9 mouse cellular contexts compared by ENCODE assay signal in genomic region chr4:119223696-119224095, GRCm38 (mm10). TPM values are rescaled to one million over a fixed set of nuclear protein-coding genes. Genes with fewer than 3 reads are reported as not detected.
DNase-seq lines count a peak whose midpoint lies in the region; ATAC-seq and TF ChIP-seq lines count a peak whose summit lies in the region.
"Had no signal": no experiment of that assay in that cellular context is flagged by ENCODE, and none has a peak within 500 bp of the region (broad histone marks: within the 10 kb centered on the region; RNA-seq: fewer than 3 reads in every experiment).

No protein-coding gene starts in this region.

- peak; percentile 41; the same call in 1 of the 2 replicates for ATAC-seq in heart, postnatal 0 days (ENCODE audit: insufficient read depth, low read depth)
- ATAC-seq in heart, embryonic 11.5 days (replicated peaks; ENCODE audit: insufficient number of reproducible peaks, low FRiP score, low TSS enrichment) = no peak
- peak; percentile 81 for ATAC-seq in erythroid progenitor cell, adult 5-6 weeks (replicated peaks; ENCODE audit: low FRiP score, poor library complexity, severe bottlenecking)
- ATAC-seq in liver, embryonic 14.5 days (ENCODE audit: insufficient read depth) = peak; percentile 34
- ATAC-seq in stomach, postnatal 0 days (ENCODE audit: low FRiP score, low TSS enrichment) = peak; percentile 45; the same call in 1 of the 2 replicates

- no peaks in the 10 kb centered on the region for H3K27me3 ChIP-seq in heart, postnatal 0 days (ENCODE audit: control insufficient read depth, insufficient read depth, low read length)
- H3K27me3 ChIP-seq in heart, embryonic 11.5 days (ENCODE audit: control insufficient read depth, insufficient read depth, low read length) = no peaks in the 10 kb centered on the region
- H3K27me3 ChIP-seq in C2C12 (ENCODE audit: control insufficient read depth, insufficient read depth, insufficient read length) = no peaks in the 10 kb centered on the region
- no peaks in the 10 kb centered on the region for H3K27me3 ChIP-seq in liver, embryonic 14.5 days (ENCODE audit: control insufficient read depth, insufficient read depth, low read length)
- no peaks in the 10 kb centered on the region for H3K27me3 ChIP-seq in stomach, postnatal 0 days (ENCODE audit: control insufficient read depth, insufficient read depth, low read length)
- H3K27me3 ChIP-seq: embryonic facial prominence, embryonic 13.5 days had no signal

- no peak overlapping the region for H3ac ChIP-seq in C2C12 (ENCODE audit: control insufficient read depth, insufficient read length, low read depth)

- no peak overlapping the region for H3K27ac ChIP-seq in heart, postnatal 0 days (ENCODE audit: low read depth)
- no peak overlapping the region for H3K27ac ChIP-seq in heart, embryonic 11.5 days (ENCODE audit: low read depth, low read length)
- no peak overlapping the region for H3K27ac ChIP-seq in liver, embryonic 14.5 days
- no peak overlapping the region for H3K27ac ChIP-seq in stomach, postnatal 0 days (replicated peaks)
- H3K27ac ChIP-seq: embryonic facial prominence, embryonic 13.5 days had no signal

- peaks cover 45% of the 10 kb centered on the region for H3K36me3 ChIP-seq in heart, postnatal 0 days (replicated peaks; ENCODE audit: control insufficient read depth, insufficient read depth, low read length)
- peaks cover 31% of the 10 kb centered on the region for H3K36me3 ChIP-seq in heart, embryonic 11.5 days (ENCODE audit: control insufficient read depth, insufficient read depth, low read length)
- peaks cover 27% of the 10 kb centered on the region for H3K36me3 ChIP-seq in C2C12 (ENCODE audit: control insufficient read depth, insufficient read depth)
- peaks cover 8% of the 10 kb centered on the region for H3K36me3 ChIP-seq in liver, embryonic 14.5 days (replicated peaks; ENCODE audit: control insufficient read depth, insufficient read depth, low read depth)
- peaks cover 10% of the 10 kb centered on the region; the same call in 1 of the 2 replicates for H3K36me3 ChIP-seq in stomach, postnatal 0 days (ENCODE audit: control insufficient read depth, insufficient read depth, low read length)

- WGBS in heart, postnatal 0 days = 91% methylated on average over 1 of the region's 1 CpGs
- WGBS in heart, embryonic 11.5 days (ENCODE audit: insufficient replicate concordance) = 80% methylated on average over 1 of the region's 1 CpGs
- 63% methylated on average over 1 of the region's 1 CpGs for WGBS in liver, embryonic 14.5 days (ENCODE audit: insufficient replicate concordance)
- WGBS in stomach, postnatal 0 days = 69% methylated on average over 1 of the region's 1 CpGs

- H3K9ac ChIP-seq in heart, postnatal 0 days (replicated peaks; ENCODE audit: low read depth, low read length) = no peak overlapping the region
- no peak overlapping the region for H3K9ac ChIP-seq in heart, embryonic 11.5 days (ENCODE audit: low read depth, low read length)
- no peak overlapping the region for H3K9ac ChIP-seq in liver, embryonic 14.5 days (replicated peaks)
- H3K9ac ChIP-seq in stomach, postnatal 0 days (ENCODE audit: low read length) = no peak overlapping the region
- H3K9ac ChIP-seq: embryonic facial prominence, embryonic 13.5 days had no signal

- no peak for TF ChIP-seq EP300 in heart, postnatal 0 days (IDR thresholded peaks at IDR 0.05; ENCODE audit: low read depth)
- no peak for TF ChIP-seq EP300 in liver, embryonic 14.5 days (IDR thresholded peaks at IDR 0.05; ENCODE audit: low read depth)
- TF ChIP-seq EP300 in stomach, postnatal 0 days (optimal IDR thresholded peaks at IDR 0.05) = no peak

- H3K4me1 ChIP-seq in heart, postnatal 0 days (ENCODE audit: control insufficient read depth, insufficient read depth) = no peaks in the 10 kb centered on the region
- no peaks in the 10 kb centered on the region for H3K4me1 ChIP-seq in heart, embryonic 11.5 days (ENCODE audit: control insufficient read depth, insufficient read depth, low read length)
- peaks cover 0 to 3% of the 10 kb centered on the region in 2 experiments; a peak in 1 of 4 replicates for H3K4me1 ChIP-seq in liver, embryonic 14.5 days (replicated peaks; ENCODE audit: control insufficient read depth in 2 of 2, insufficient read depth in 2 of 2, low read length in 1 of 2)
- no peaks in the 10 kb centered on the region for H3K4me1 ChIP-seq in stomach, postnatal 0 days (replicated peaks; ENCODE audit: control insufficient read depth, insufficient read depth)
- H3K4me1 ChIP-seq: embryonic facial prominence, embryonic 13.5 days had no signal

- H3K4me3 ChIP-seq in heart, postnatal 0 days (ENCODE audit: low read depth, low read length) = no peak overlapping the region
- no peak overlapping the region for H3K4me3 ChIP-seq in heart, embryonic 11.5 days (ENCODE audit: low read depth, low read length)
- no peak overlapping the region for H3K4me3 ChIP-seq in C2C12 (ENCODE audit: insufficient read depth, poor library complexity, severe bottlenecking)
- H3K4me3 ChIP-seq in liver, embryonic 14.5 days (ENCODE audit: insufficient read depth in 1 of 2, low read depth in 2 of 2, low read length in 2 of 2) = no peak overlapping the region
- H3K4me3 ChIP-seq in stomach, postnatal 0 days (ENCODE audit: low read depth, low read length) = no peak overlapping the region
- H3K4me3 ChIP-seq: embryonic facial prominence, embryonic 13.5 days had no signal

- peak; percentile 19 for DNase-seq in heart, postnatal 0 days (ENCODE audit: low spot score)
- peak; percentile 43 for DNase-seq in adipocyte (ENCODE audit: low spot score)
- DNase-seq in liver, embryonic 14.5 days (ENCODE audit: low read depth in 3 of 3, low spot score in 3 of 3) = peak in 1 of 3 experiments; percentile 42
- peak; percentile 50 for DNase-seq in stomach, postnatal 0 days (ENCODE audit: low spot score)
- no peak for DNase-seq in gastrocnemius, adult 18-20 months (ENCODE audit: low spot score)

- H3K79me3 ChIP-seq in C2C12 (ENCODE audit: low read depth) = no peaks in the 10 kb centered on the region

- no peaks in the 10 kb centered on the region for H3K9me3 ChIP-seq in heart, postnatal 0 days (replicated peaks; ENCODE audit: control insufficient read depth, low read length)
- H3K9me3 ChIP-seq in heart, embryonic 11.5 days (replicated peaks; ENCODE audit: control insufficient read depth, low read length) = no peaks in the 10 kb centered on the region
- no peaks in the 10 kb centered on the region for H3K9me3 ChIP-seq in liver, embryonic 14.5 days (ENCODE audit: control insufficient read depth, low read length)
- H3K9me3 ChIP-seq in stomach, postnatal 0 days (ENCODE audit: control insufficient read depth, low read length) = no peaks in the 10 kb centered on the region
- H3K9me3 ChIP-seq: embryonic facial prominence, embryonic 13.5 days had no signal

- TF ChIP-seq CTCF in heart, postnatal 0 days (IDR thresholded peaks at IDR 0.05; ENCODE audit: low read depth) = peak; percentile 68
- peak; percentile 12 for TF ChIP-seq CTCF in C2C12 (IDR thresholded peaks at IDR 0.05; ENCODE audit: control insufficient read depth, insufficient read depth, insufficient read length)
- TF ChIP-seq CTCF in liver, embryonic 14.5 days (IDR thresholded peaks at IDR 0.05; ENCODE audit: low read depth) = peak; percentile 94
- TF ChIP-seq CTCF in stomach, postnatal 0 days (IDR thresholded peaks at IDR 0.05; ENCODE audit: low read depth) = peak; percentile 80

- no peaks in the 10 kb centered on the region for H3K79me2 ChIP-seq in C2C12 (ENCODE audit: control insufficient read depth, insufficient read depth)

- H3K4me2 ChIP-seq in heart, postnatal 0 days (ENCODE audit: low read depth, low read length) = no peak overlapping the region
- H3K4me2 ChIP-seq in heart, embryonic 11.5 days = no peak overlapping the region
- no peak overlapping the region for H3K4me2 ChIP-seq in liver, embryonic 14.5 days (ENCODE audit: low read depth)
- H3K4me2 ChIP-seq in stomach, postnatal 0 days (replicated peaks; ENCODE audit: low read depth) = no peak overlapping the region
- H3K4me2 ChIP-seq: embryonic facial prominence, embryonic 13.5 days had no signal

RNA-seq across cellular contexts. Expression of gene Tmem269, which starts 5.7 kb away (rescaled TPM):
- total RNA-seq in heart, postnatal 0 days (2014; rRNA removed; ENCODE audit: low replicate concordance) = not detected in 2 replicates
- polyA plus RNA-seq in heart, postnatal 0 days (2015; fragmentation: Nextera tagmentation; extraction: Ambion mirVana) = not detected in 2 replicates
- polyA plus RNA-seq in heart, embryonic 11.5 days (2014; fragmentation: Nextera tagmentation; extraction: Ambion mirVana) = not detected in 2 replicates
- not detected for polyA plus RNA-seq in C2C12 (2012; fragmentation: generic; extraction: Trizol)
- 2.5 TPM in 1 of 2 replicates, not detected in the other for total RNA-seq in erythroid progenitor cell, adult 5-6 weeks (2015; ENCODE audit: low replicate concordance)
- total RNA-seq in erythroid progenitor cell, adult 5-6 weeks (2017; ENCODE audit: low replicate concordance) = not detected in 2 replicates
- 0.05 TPM in 1 of 2 replicates, not detected in the other for polyA plus RNA-seq in liver, embryonic 14.5 days (2012; rRNA removed)
- not detected in 2 replicates for polyA plus RNA-seq in liver, embryonic 14.5 days (2014; fragmentation: Nextera tagmentation; extraction: Ambion mirVana)
- 0.07 and 0.10 TPM in 2 replicates for polyA plus RNA-seq in stomach, postnatal 0 days (2015; fragmentation: Nextera tagmentation; extraction: Ambion mirVana)
- total RNA-seq in gastrocnemius, adult 18-20 months (2021) = not detected
- polyA plus RNA-seq: embryonic facial prominence, embryonic 13.5 days had no signal

RNA-seq across cellular contexts. Expression of gene AU022252, which starts 8.8 kb away (rescaled TPM):
- 7.1 and 7.5 TPM in 2 replicates for total RNA-seq in heart, postnatal 0 days (2014; rRNA removed; ENCODE audit: low replicate concordance)
- polyA plus RNA-seq in heart, postnatal 0 days (2015; fragmentation: Nextera tagmentation; extraction: Ambion mirVana) = 15.5 and 18.4 TPM in 2 replicates
- 33.2 and 34.7 TPM in 2 replicates for polyA plus RNA-seq in heart, embryonic 11.5 days (2014; fragmentation: Nextera tagmentation; extraction: Ambion mirVana)
- polyA plus RNA-seq in C2C12 (2012; fragmentation: generic; extraction: Trizol) = 10.0 TPM
- total RNA-seq in erythroid progenitor cell, adult 5-6 weeks (2015; ENCODE audit: low replicate concordance) = 1.4 and 2.1 TPM in 2 replicates
- total RNA-seq in erythroid progenitor cell, adult 5-6 weeks (2017; ENCODE audit: low replicate concordance) = 2.5 and 2.6 TPM in 2 replicates
- 2.2 and 3.1 TPM in 2 replicates for polyA plus RNA-seq in liver, embryonic 14.5 days (2012; rRNA removed)
- polyA plus RNA-seq in liver, embryonic 14.5 days (2014; fragmentation: Nextera tagmentation; extraction: Ambion mirVana) = 12.7 and 12.8 TPM in 2 replicates
- polyA plus RNA-seq in stomach, postnatal 0 days (2015; fragmentation: Nextera tagmentation; extraction: Ambion mirVana) = 15.6 and 16.9 TPM in 2 replicates
- total RNA-seq in gastrocnemius, adult 18-20 months (2021) = 10 to 100 TPM; 24.6 to 28.2 TPM

RNA-seq across cellular contexts. Expression of gene P3h1, which starts 9.0 kb away (rescaled TPM):
- 34.3 and 40.8 TPM in 2 replicates for total RNA-seq in heart, postnatal 0 days (2014; rRNA removed; ENCODE audit: low replicate concordance)
- polyA plus RNA-seq in heart, postnatal 0 days (2015; fragmentation: Nextera tagmentation; extraction: Ambion mirVana) = 20.5 and 23.5 TPM in 2 replicates
- 32.1 and 33.9 TPM in 2 replicates for polyA plus RNA-seq in heart, embryonic 11.5 days (2014; fragmentation: Nextera tagmentation; extraction: Ambion mirVana)
- polyA plus RNA-seq in C2C12 (2012; fragmentation: generic; extraction: Trizol) = 26.1 TPM
- total RNA-seq in erythroid progenitor cell, adult 5-6 weeks (2015; ENCODE audit: low replicate concordance) = 0.42 TPM in 1 of 2 replicates, not detected in the other
- total RNA-seq in erythroid progenitor cell, adult 5-6 weeks (2017; ENCODE audit: low replicate concordance) = 1.8 and 5.6 TPM in 2 replicates
- 7.5 and 9.1 TPM in 2 replicates for polyA plus RNA-seq in liver, embryonic 14.5 days (2012; rRNA removed)
- polyA plus RNA-seq in liver, embryonic 14.5 days (2014; fragmentation: Nextera tagmentation; extraction: Ambion mirVana) = 7.5 and 7.9 TPM in 2 replicates
- polyA plus RNA-seq in stomach, postnatal 0 days (2015; fragmentation: Nextera tagmentation; extraction: Ambion mirVana) = 17.0 and 19.7 TPM in 2 replicates
- 1 to 10 TPM; 9.1 to 9.4 TPM for total RNA-seq in gastrocnemius, adult 18-20 months (2021)

RNA-seq across cellular contexts. Expression of gene Svbp, which starts 28.6 kb away (rescaled TPM):
- total RNA-seq in heart, postnatal 0 days (2014; rRNA removed; ENCODE audit: low replicate concordance) = 33.2 and 49.1 TPM in 2 replicates
- polyA plus RNA-seq in heart, postnatal 0 days (2015; fragmentation: Nextera tagmentation; extraction: Ambion mirVana) = 126 and 129 TPM in 2 replicates
- 138 and 143 TPM in 2 replicates for polyA plus RNA-seq in heart, embryonic 11.5 days (2014; fragmentation: Nextera tagmentation; extraction: Ambion mirVana)
- 76.1 TPM for polyA plus RNA-seq in C2C12 (2012; fragmentation: generic; extraction: Trizol)
- total RNA-seq in erythroid progenitor cell, adult 5-6 weeks (2015; ENCODE audit: low replicate concordance) = 110 and 114 TPM in 2 replicates
- 171 and 238 TPM in 2 replicates for total RNA-seq in erythroid progenitor cell, adult 5-6 weeks (2017; ENCODE audit: low replicate concordance)
- 38.5 and 51.2 TPM in 2 replicates for polyA plus RNA-seq in liver, embryonic 14.5 days (2012; rRNA removed)
- polyA plus RNA-seq in liver, embryonic 14.5 days (2014; fragmentation: Nextera tagmentation; extraction: Ambion mirVana) = 116 and 123 TPM in 2 replicates
- polyA plus RNA-seq in stomach, postnatal 0 days (2015; fragmentation: Nextera tagmentation; extraction: Ambion mirVana) = 99.7 and 100 TPM in 2 replicates
- total RNA-seq in gastrocnemius, adult 18-20 months (2021) = 10 to 100 TPM in 1 of 2 experiments, 1 to 10 TPM in 1; 9.3 to 12.2 TPM

RNA-seq across cellular contexts. Expression of gene Cldn19, which starts 31.5 kb away (rescaled TPM):
- total RNA-seq in heart, postnatal 0 days (2014; rRNA removed; ENCODE audit: low replicate concordance) = not detected in 2 replicates
- polyA plus RNA-seq in heart, postnatal 0 days (2015; fragmentation: Nextera tagmentation; extraction: Ambion mirVana) = 0.05 TPM in 1 of 2 replicates, not detected in the other
- polyA plus RNA-seq in heart, embryonic 11.5 days (2014; fragmentation: Nextera tagmentation; extraction: Ambion mirVana) = not detected in 2 replicates
- polyA plus RNA-seq in C2C12 (2012; fragmentation: generic; extraction: Trizol) = not detected
- not detected in 2 replicates for total RNA-seq in erythroid progenitor cell, adult 5-6 weeks (2015; ENCODE audit: low replicate concordance)
- not detected in 2 replicates for total RNA-seq in erythroid progenitor cell, adult 5-6 weeks (2017; ENCODE audit: low replicate concordance)
- not detected in 2 replicates for polyA plus RNA-seq in liver, embryonic 14.5 days (2012; rRNA removed)
- polyA plus RNA-seq in liver, embryonic 14.5 days (2014; fragmentation: Nextera tagmentation; extraction: Ambion mirVana) = not detected in 2 replicates
- 0.07 TPM in 1 of 2 replicates, not detected in the other for polyA plus RNA-seq in stomach, postnatal 0 days (2015; fragmentation: Nextera tagmentation; extraction: Ambion mirVana)
- 1 to 10 TPM; 1.3 to 1.9 TPM for total RNA-seq in gastrocnemius, adult 18-20 months (2021)

Comparison
In these comparisons a context has a peak if more than half of its experiments do, and no peak if none do; other contexts are left out.
1. CTCF ChIP-seq: peak in every context shown above with its lines; median percentile 94 in liver, embryonic 14.5 days; 80 in stomach, postnatal 0 days; 68 in heart, postnatal 0 days; 12 in C2C12.